Mouse (Mus musculus) pancreas, adult 10 weeks (tissue): ENCODE measurements around the gene Mapkap1. TPM values are rescaled to one million over a fixed set of nuclear protein-coding genes. Genes with fewer than 3 reads are reported as not detected.

Source experiments
- polyA plus RNA-seq: library from polyadenylated mRNA; stranded (reverse); fragments of 350-450 nt; fragmentation: Illumina TruSeq; extraction: RNeasy Lipid Tissue Mini Kit (QIAGEN cat#74804); gene quantifications from one replicate; pipeline ENCODE4 v1.2.3, GENCODE M21; 2015; ENCODE audit warnings: low read depth, low replicate concordance; ENCODE audit not compliant: insufficient read depth

The Mapkap1 gene
- polyA plus RNA-seq: 6.2 TPM

GRCm38 (mm10) chr2:34406601-34407464 lies at the start of gene Mapkap1:
Mapkap1 (plus strand) TSS chr2:34406771.

GRCm38 (mm10) chr2:34372305-34373301 lies 34.0 kb upstream of the Mapkap1 start, which contains the start of gene Pbx3:
Pbx3 (minus strand) TSS chr2:34373142.

Other genes with a start within 250 kb of the Mapkap1 start
- gene Pbx3, start 33.6 kb upstream of the Mapkap1 start, polyA plus RNA-seq: 5.7 TPM